Mouse (Mus musculus) Patski (cell line): Measurements from ENCODE around the gene Adgre5. TPM values are rescaled to one million over a fixed set of nuclear protein-coding genes. Genes with fewer than 3 reads are reported as not detected.

Experiments
- ATAC-seq: fragments of 100-300 bp; one replicate; pipeline ENCODE4 v1.8.0; 2021
- CTCF ChIA-PET: fragments of 350-600 bp; sonication (Branson Sonifier 250); formaldehyde crosslinking; loops from one replicate; lab custom pipeline; 2022; ENCODE audit warnings: inconsistent platforms; lab: Charles Lee
- POLR2A ChIA-PET: fragments of 350-600 bp; sonication (Branson Sonifier 250); formaldehyde crosslinking; loops from one replicate; lab custom pipeline; 2022; ENCODE audit warnings: antibody characterized with exemption, inconsistent platforms; lab: Charles Lee
- DNase-seq: peaks from one replicate; pipeline ENCODE4 v3.0.0-alpha.2; 2011; ENCODE audit warnings: low read depth, low spot score
- H3K27me3 ChIP-seq: fragments of 371-371 bp; one replicate; pipeline ENCODE4 v1.5.1; 2021
- CTCF ChIP-seq: fragments of 100-300 bp; IDR thresholded peaks from one replicate; pipeline ENCODE4 v1.5.1; 2021
- in situ Hi-C: fragments of 300-500 bp; cut with MboI; formaldehyde crosslinking; loops from 3 replicates; pipeline ENCODE4 v1.11.1; 2018; ENCODE audit warnings: low pct_unique_long_range_greater_than_20kb, mixed read lengths
- polyA plus RNA-seq: library from polyadenylated mRNA; unstranded; gene quantifications from one replicate; pipeline ENCODE4 v1.2.3, GENCODE M21; 2021

Gene Adgre5
- polyA plus RNA-seq, 1 experiment from 2014 or later, result 77.0 TPM

DNA sequence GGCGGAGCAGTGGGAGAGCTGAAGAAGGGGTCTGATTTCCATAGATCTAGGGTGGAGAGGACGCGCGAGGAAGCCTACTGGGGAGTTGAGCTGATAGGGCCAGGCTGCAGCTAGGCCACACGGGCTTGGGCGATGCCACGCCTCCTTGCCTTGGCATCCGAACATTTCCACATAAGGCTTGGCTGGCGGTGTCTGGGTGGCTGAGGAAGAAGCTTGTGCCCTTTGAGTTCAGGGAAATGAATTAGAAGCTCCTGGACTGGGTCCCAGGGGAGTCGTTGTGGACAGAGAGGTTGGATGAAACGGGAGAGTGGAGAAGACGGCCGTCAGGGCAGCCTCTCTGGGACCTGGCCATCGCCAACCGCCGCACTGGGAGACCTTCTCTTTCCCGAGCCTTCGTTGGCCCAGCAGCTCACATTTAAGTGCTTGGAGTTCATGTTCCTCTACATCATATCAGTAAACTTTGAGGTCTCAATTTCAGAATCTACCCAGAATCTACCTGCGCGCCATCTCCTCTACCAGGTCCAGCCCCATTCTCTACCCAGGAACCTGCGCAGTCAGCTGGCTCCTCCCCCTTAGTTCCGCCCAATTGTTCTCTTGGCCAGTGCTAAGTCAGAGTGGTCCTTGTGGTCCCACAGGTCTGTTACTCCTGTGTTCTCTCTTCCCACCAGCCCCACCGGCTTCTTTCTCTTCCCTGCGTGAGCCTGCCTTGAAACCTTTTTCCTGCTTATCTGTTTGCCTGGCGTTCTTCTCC is 31.8 kb upstream of the Adgre5 start:
- no peak for DNase-seq
- ATAC-seq, result no peak
- H3K27me3 ChIP-seq, result no peaks in the 10 kb centered on the region
- ChIA-PET POLR2A (interaction anchor here (1.2 kb wide), 1 partner anchor 10 kb away, joined by 4 read pairs; no protein-coding TSS in a partner anchor), CTCF (interaction anchor here (1.5 kb wide), 1 partner anchor 10 kb away, joined by 4 read pairs; no protein-coding TSS in a partner anchor)
- no peak for TF ChIP-seq CTCF
- in situ Hi-C loops, result no loop called here

DNA sequence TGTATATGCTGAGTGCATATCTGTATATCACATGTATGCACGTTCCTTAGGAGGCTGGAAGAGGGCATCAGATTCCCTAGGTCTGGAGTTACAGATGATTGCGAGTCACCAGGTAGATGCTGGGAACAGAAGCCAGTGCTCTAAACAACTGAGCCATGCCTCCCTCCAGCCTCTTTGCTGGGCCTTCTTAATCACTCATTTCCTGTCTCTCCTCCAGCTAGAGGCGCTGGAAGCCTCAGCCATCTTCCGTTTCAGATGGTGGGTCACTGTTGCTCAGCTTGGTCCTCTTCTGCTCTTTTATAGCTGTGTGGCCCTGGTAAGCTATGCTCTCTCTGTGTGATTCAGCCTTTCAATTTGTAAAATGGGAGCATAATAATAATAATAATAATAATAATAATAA is 30.7 kb upstream of the Adgre5 start:
- TF ChIP-seq CTCF, result no peak
- no peak for DNase-seq
- in situ Hi-C loops, result no loop called here
- ATAC-seq, result no peak
- H3K27me3 ChIP-seq, result no peaks in the 10 kb centered on the region
- ChIA-PET POLR2A (interaction anchor here (1.2 kb wide), 1 partner anchor 11 kb away, joined by 4 read pairs; no protein-coding TSS in a partner anchor), CTCF (interaction anchor here (1.5 kb wide), 1 partner anchor 11 kb away, joined by 4 read pairs; no protein-coding TSS in a partner anchor)

DNA sequence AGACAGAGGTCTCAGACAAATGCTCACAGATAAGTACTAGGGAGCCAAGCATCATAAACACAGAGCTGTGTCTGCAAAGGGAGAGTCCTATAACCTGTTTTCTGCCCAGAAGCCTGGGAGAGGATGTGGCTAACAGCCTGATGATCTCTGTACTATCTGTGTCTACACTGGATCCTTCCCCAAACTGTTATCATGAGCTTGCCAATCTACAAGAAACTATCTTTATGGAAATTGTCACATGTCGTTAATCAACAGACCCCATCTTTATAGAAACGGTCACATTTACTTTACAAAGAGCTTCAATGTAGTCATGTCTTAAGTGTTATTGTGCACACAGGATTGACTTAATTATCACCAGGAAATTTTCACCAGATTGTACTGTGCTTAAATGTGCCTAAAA is 29.5 kb upstream of the Adgre5 start:
- H3K27me3 ChIP-seq, result no peaks in the 10 kb centered on the region
- CTCF ChIA-PET, result interaction anchor here (0.9 to 1.0 kb wide), 3 partner anchors 12 to 122 kb away, joined by 3 to 4 read pairs (median 3); no protein-coding TSS in a partner anchor
- TF ChIP-seq CTCF, result no peak
- POLR2A ChIA-PET, result no interaction called here
- DNase-seq (no peak), ATAC-seq (no peak)
- in situ Hi-C loops, result no loop called here

DNA sequence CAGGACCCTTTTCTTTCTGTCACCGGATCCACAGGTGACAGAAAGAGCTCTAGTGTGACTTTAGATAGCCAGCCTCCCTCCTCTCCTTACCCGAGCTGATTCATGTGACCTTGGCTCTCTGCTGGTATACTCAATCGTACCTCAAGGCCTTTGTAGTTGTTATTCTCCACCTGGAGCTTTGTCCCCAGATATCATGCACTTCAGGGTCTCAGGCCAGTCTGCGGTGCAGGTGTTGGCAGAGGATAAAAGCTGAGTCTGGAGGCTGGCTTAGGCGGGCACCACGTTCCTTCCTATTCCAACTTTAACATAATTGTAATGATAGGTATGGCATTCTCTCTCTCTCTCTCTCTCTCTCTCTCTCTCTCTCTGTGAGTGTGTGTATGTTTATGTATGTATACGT is 28.6 kb upstream of the Adgre5 start:
- DNase-seq (no peak), ATAC-seq (no peak)
- no peak for TF ChIP-seq CTCF
- ChIA-PET POLR2A (no interaction called here), CTCF (interaction anchor here (1.1 kb wide), 1 partner anchor 14 kb away, joined by 3 read pairs; no protein-coding TSS in a partner anchor)
- no peaks in the 10 kb centered on the region for H3K27me3 ChIP-seq
- in situ Hi-C loops, result no loop called here

DNA sequence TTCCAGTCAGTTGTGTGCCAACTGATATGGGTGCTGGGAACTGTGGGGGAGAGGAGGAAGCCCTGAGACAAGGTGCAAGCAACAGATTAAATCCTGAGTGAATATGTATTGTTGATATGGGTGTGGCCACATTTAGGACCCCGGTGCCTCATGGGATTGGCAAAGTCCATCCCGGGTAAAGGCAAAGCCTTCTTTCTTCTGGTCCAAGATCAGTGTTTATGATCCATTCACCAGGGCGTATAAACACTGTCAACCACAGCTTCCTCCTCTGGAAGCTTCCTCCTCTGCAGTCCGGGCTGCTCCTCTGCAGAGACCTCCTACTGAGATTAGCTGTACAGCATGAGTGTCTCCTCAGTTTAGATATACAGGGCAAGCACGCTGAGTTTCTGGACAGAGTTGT is 27.4 kb upstream of the Adgre5 start:
- ChIA-PET CTCF (interaction anchor here (0.7 kb wide), 1 partner anchor 14 kb away, joined by 3 read pairs; no protein-coding TSS in a partner anchor), POLR2A (no interaction called here)
- no peak for TF ChIP-seq CTCF
- DNase-seq (no peak), ATAC-seq (no peak)
- no peaks in the 10 kb centered on the region for H3K27me3 ChIP-seq
- in situ Hi-C loops, result no loop called here

DNA sequence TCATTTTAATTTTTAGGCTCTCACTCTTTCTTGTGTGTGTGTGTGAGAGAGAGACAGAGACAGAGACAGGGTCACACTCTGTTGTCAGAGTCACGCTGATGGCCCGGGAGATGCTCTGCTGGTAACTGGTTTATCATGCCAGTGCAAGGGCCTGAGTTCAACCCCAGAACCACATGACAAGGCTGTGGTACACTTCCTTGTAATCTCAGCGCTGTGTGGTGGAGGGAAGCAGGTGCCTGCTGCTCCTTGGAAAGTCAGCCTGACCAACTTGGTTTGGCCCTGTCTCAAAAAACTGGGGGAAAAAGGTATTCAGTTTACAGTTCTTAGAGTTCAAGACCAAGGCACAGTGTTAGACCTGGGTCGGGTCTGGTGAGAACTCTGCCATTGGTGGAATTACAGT is 26.3 kb upstream of the Adgre5 start:
- in situ Hi-C loops, result no loop called here

DNA sequence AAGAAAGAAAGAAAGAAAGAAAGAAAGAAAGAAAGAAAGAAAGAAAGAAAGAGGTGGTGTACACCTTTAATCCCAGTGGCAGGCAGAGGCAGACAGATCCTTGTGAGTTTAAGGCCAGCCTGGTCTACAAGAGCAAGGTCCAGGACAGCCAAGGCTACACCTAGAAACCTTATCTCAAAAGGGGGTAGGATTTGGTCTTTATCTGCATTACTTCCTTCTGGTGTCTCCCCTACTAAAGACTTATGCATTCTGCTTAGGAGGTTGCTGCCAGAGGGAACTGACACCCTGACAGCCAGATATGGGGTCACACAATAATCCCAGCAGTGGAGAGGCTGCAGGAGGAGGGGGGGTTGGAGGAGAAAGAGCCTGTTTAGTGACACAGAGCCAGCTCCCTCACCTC is 24.5 kb upstream of the Adgre5 start:
- TF ChIP-seq CTCF, result no peak
- DNase-seq (no peak), ATAC-seq (no peak)
- POLR2A ChIA-PET, result no interaction called here
- in situ Hi-C loops, result no loop called here
- CTCF ChIA-PET, result interaction anchor here (1.1 kb wide), 2 partner anchors 26 to 41 kb away, joined by 3 to 5 read pairs; no protein-coding TSS in a partner anchor
- H3K27me3 ChIP-seq, result no peaks in the 10 kb centered on the region

More for the DNA sequence above, 26.3 kb upstream of the Adgre5 start:
- no peaks in the 10 kb centered on the region for H3K27me3 ChIP-seq
- no peak for ATAC-seq
- TF ChIP-seq CTCF, result no peak
- ChIA-PET CTCF (no interaction called here), POLR2A (no interaction called here)
- no peak for DNase-seq

DNA sequence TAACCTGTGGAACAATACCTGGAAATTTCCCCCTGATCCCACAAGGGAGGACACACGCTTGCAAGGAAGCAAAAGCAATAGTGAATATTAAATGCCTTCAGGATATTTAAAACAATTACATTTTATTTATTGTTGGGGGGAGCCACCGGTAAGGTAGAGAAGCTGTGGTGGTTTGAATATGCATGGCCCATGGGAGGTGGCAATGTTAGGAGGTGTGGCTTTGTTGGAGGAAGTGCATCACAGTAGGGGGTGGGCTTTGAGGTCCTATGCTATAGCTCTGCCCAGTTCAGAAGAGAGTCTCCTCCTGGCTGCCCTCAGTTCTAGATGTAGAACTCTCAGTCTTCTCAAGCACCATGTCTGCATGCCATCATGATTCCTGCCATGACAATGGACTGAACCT is 23.6 kb upstream of the Adgre5 start:
- CTCF ChIA-PET, result interaction anchor here (0.9 kb wide), 1 partner anchor 160 kb away, joined by 3 read pairs; no protein-coding TSS in a partner anchor
- ATAC-seq (no peak), DNase-seq (no peak)
- TF ChIP-seq CTCF, result no peak
- no peaks in the 10 kb centered on the region for H3K27me3 ChIP-seq
- POLR2A ChIA-PET, result no interaction called here
- in situ Hi-C loops, result no loop called here

DNA sequence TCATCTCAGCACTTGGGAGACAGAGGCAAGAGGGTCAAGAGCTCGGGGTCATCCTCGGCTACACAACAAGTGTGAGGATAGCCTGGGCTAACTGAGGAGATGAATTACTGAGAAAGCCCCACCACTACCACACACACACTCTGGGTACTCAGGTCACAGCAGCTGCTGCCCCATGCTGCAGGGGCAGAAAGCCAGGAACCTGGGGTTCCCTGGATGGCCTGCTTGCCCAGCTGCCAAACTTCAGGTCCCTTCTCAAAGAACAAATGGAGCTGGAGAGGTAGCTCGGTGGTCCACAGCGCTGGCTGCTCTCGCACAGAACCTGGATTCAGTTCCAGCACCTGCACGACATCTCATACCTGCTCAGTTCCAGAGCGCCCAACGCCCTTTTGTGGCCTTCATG is 23.0 kb upstream of the Adgre5 start:
- DNase-seq (no peak), ATAC-seq (no peak)
- ChIA-PET CTCF (no interaction called here), POLR2A (no interaction called here)
- TF ChIP-seq CTCF, result no peak
- in situ Hi-C loops, result no loop called here
- no peaks in the 10 kb centered on the region for H3K27me3 ChIP-seq

DNA sequence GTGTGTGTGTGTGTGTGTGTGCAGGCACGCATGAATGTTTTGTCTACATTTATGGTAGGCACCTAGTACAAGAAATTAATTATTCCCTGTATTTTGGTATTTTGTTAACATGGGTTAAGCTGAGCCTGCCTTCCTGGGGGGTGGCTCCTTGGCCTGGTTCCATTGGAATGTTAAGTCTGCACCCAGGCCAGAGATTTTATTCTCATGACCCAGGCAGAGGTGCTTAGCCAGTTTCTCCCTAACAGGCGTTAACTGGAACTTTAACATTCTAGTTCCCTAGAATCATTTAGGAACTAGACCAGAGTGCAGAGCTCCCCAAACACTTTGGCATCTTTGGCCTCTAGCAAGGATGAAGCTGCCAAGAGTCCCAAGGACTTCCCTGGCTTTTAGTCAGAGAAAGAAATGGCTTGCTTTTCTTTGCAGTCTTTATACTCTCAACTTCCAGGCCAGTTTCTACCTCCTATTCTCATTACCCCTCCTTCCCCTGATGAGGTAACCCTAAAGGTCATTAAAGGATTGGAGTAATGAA is 18.2 kb upstream of the Adgre5 start:
- DNase-seq (peak; percentile 43), ATAC-seq (no peak)
- TF ChIP-seq CTCF, result no peak
- ChIA-PET CTCF (interaction anchor here (0.8 to 1.5 kb wide), 2 partner anchors 21 to 24 kb away, joined by 3 read pairs; no protein-coding TSS in a partner anchor), POLR2A (interaction anchor here (0.6 to 0.7 kb wide), 2 partner anchors 15 to 95 kb away, joined by 3 to 10 read pairs; no protein-coding TSS in a partner anchor)
- H3K27me3 ChIP-seq, result no peaks in the 10 kb centered on the region
- in situ Hi-C loops, result no loop called here

DNA sequence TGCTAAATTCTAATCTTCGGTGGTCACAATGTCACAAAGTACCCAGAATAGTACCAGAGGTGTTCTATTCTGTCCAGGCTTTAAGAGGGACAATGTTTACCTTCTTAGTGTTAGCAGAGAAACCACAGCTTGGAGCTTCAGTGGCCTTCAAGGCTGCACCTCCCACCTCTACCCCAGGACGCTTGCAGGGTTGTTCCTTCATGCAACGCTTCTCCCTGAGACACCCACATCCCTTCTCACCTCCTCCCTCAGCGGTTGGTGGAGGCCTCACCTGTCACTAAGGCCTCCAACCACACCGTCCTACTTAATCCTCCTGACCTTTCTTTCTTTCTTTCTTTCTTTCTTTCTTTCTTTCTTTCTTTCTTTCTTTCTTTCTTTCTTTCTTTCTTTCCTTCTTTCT is 17.2 kb upstream of the Adgre5 start:
- ATAC-seq, result no peak
- H3K27me3 ChIP-seq, result no peaks in the 10 kb centered on the region
- POLR2A ChIA-PET, result no interaction called here
- in situ Hi-C loops, result no loop called here
- no peak for TF ChIP-seq CTCF
- CTCF ChIA-PET, result no interaction called here
- no peak for DNase-seq
